Mouse (Mus musculus) heart, embryonic 16.5 days (tissue): ENCODE data around the gene Uck1. TPM values are rescaled to one million over a fixed set of nuclear protein-coding genes. Genes with fewer than 3 reads are reported as not detected.

ENCODE experiments used
- ATAC-seq: fragments of 200-750 bp; cut with Nextera tagmentation; replicated peaks from 2 replicates; pipeline ENCODE4 v1.8.0; 2017; ENCODE audit warnings: moderate number of reproducible peaks; ENCODE audit not compliant: insufficient read depth, low FRiP score; ENCODE audit errors: extremely low read depth
- H3K27ac ChIP-seq: fragments of 300-500 bp; sonication (generic); 2 replicates; pipeline ENCODE4 v1.5.1; 2014; ENCODE audit warnings: mild to moderate bottlenecking, low read length, control low read depth, moderate library complexity
- H3K27me3 ChIP-seq: fragments of 300-500 bp; sonication (generic); 2 replicates; pipeline ENCODE4 v1.6.1; 2014; ENCODE audit warnings: low read length, mixed read lengths; ENCODE audit not compliant: control insufficient read depth, insufficient read depth
- H3K36me3 ChIP-seq: fragments of 300-500 bp; sonication (generic); 2 replicates; pipeline ENCODE4 v1.6.1; 2014; ENCODE audit not compliant: control insufficient read depth, insufficient read depth
- H3K4me1 ChIP-seq: fragments of 300-500 bp; sonication (generic); 2 replicates; pipeline ENCODE4 v1.6.1; 2014; ENCODE audit warnings: low read length, mixed read lengths; ENCODE audit not compliant: control insufficient read depth, insufficient read depth
- H3K4me2 ChIP-seq: fragments of 300-500 bp; sonication (generic); 2 replicates; pipeline ENCODE4 v1.6.1; 2014; ENCODE audit warnings: low read depth, mild to moderate bottlenecking, control low read depth, low read length
- H3K4me3 ChIP-seq: fragments of 300-500 bp; sonication (generic); 2 replicates; pipeline ENCODE4 v1.5.1; 2014; ENCODE audit warnings: mild to moderate bottlenecking, control low read depth, low read length
- H3K9ac ChIP-seq: fragments of 300-500 bp; sonication (generic); 2 replicates; pipeline ENCODE4 v1.6.1; 2014; ENCODE audit warnings: low read length, control low read depth
- H3K9me3 ChIP-seq: fragments of 300-500 bp; sonication (generic); replicated peaks from 2 replicates; pipeline ENCODE4 v1.6.1; 2016; ENCODE audit warnings: low read length; ENCODE audit not compliant: control insufficient read depth
- WGBS: fragments of 180-500 bp; shearing (Covaris S2); extraction: QIAGEN DNeasy Blood & Tissue Kit; methylation state at CpG from one replicate; pipeline ENCODE4 v1.1.7; 2014; 5-methylcytosine and 5-hydroxymethylcytosine counted together
- polyA plus RNA-seq: library from polyadenylated mRNA; unstranded; fragments of >200 nt; fragmentation: Nextera tagmentation; extraction: Ambion mirVana; gene quantifications from 2 replicates; pipeline ENCODE4 v1.2.1, GENCODE M21; 2015

Uck1 gene
- polyA plus RNA-seq, 1 experiment from 2014 or later = 45.7 TPM

DNA sequence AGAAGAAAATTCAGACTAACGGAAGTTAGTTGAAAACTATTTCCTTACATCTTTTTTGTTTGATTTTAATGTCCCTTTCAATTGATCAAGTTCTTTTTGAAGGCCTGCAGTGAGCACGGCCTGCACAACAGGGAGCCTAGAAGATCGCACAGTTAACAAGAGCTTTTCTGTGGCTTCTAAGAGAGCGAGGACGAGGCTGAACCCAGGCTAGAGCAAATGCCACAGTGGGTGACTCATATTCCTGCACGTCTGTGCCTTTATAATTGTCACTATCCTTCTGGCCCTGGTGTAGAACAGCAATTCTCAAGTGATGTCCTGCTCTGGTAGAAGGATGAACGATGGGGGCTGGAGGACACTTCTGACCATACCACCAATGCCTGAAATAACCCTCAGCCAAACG is 42.3 kb downstream of the Uck1 start:
- H3K4me2 ChIP-seq = no peak overlapping the region
- H3K9ac ChIP-seq = no peak overlapping the region
- WGBS = 84% methylated on average over 8 of the region's 8 CpGs

DNA sequence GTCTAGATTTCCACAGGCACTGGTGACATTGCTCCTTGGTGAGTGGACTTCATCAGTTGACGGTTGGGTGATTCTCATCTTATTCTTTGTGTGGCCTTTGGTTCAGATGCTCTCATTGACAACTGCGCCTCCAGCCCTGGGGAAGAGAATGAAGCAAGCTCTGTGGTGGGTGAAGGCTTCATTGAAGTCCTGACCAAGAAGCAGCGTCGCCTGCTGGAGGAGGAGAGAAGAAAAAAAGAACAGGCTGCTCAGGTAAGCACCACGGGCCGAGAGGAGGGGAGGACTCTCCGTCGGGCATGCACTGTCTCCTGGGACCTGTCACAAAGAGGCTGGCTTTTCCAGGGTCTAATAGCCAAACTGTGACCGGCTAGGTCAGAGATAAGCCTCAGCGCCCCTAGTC is 43.5 kb downstream of the Uck1 start:
- H3K36me3 ChIP-seq = peaks cover 78% of the 10 kb centered on the region
- no peak for ATAC-seq
- H3K9me3 ChIP-seq = no peaks in the 10 kb centered on the region
- WGBS = 84% methylated on average over 10 of the region's 10 CpGs
- H3K4me3 ChIP-seq = no peak overlapping the region
- no peak overlapping the region for H3K4me2 ChIP-seq
- no peaks in the 10 kb centered on the region for H3K27me3 ChIP-seq
- no peaks in the 10 kb centered on the region for H3K4me1 ChIP-seq
- no peak overlapping the region for H3K9ac ChIP-seq
- H3K27ac ChIP-seq = no peak overlapping the region

More for the DNA sequence above, 42.3 kb downstream of the Uck1 start:
- H3K27ac ChIP-seq = no peak overlapping the region
- no peak overlapping the region for H3K4me3 ChIP-seq
- H3K36me3 ChIP-seq = peaks cover 81% of the 10 kb centered on the region
- H3K9me3 ChIP-seq = no peaks in the 10 kb centered on the region
- H3K27me3 ChIP-seq = no peaks in the 10 kb centered on the region
- ATAC-seq = no peak
- no peaks in the 10 kb centered on the region for H3K4me1 ChIP-seq

DNA sequence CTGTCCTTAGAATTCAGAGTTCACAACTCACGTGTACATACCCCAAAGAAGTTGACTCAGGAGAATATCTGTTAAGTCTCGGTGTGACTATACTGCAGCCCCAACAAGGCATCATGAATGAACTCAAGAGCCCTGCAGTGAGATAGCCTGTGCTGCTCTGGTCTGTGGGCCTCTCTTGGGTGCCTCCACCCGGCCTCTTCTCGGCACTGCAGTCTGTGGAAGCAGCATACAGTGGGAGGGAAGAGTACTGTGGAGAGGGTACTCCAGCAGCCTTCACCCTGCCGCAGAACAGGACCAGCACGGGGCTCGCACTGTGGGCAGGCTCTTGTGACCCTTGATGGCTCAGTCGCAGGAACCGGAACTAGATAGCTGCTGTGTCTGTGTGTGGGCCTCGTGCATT is 44.4 kb downstream of the Uck1 start:
- H3K27me3 ChIP-seq = no peaks in the 10 kb centered on the region
- no peaks in the 10 kb centered on the region for H3K9me3 ChIP-seq
- H3K4me2 ChIP-seq = no peak overlapping the region
- H3K4me1 ChIP-seq = no peaks in the 10 kb centered on the region
- peaks cover 81% of the 10 kb centered on the region for H3K36me3 ChIP-seq
- no peak overlapping the region for H3K27ac ChIP-seq
- no peak overlapping the region for H3K4me3 ChIP-seq
- no peak for ATAC-seq
- no peak overlapping the region for H3K9ac ChIP-seq
- 91% methylated on average over 10 of the region's 10 CpGs for WGBS

DNA sequence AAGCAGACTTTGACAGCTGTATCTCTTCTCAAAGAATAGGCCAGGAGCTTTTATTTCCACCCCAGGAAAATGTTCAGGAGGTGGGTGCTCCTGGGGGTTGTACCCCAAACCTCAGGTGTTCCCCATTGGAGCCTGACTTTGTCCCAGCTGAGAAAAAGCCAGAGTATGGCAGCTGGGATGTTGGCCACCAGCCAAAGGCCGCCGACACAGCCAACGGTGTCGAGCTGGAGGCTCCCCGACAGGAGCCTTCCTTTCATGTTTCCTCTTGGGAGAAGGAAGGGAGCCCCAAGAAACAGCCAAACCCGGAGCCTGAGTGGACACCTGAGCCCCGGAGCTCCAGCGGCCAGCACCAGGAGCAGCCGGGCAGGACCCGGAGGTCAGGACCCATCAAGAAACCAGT is 47.0 kb downstream of the Uck1 start:
- peaks cover 84% of the 10 kb centered on the region for H3K36me3 ChIP-seq
- H3K4me2 ChIP-seq = no peak overlapping the region
- no peaks in the 10 kb centered on the region for H3K4me1 ChIP-seq
- no peak overlapping the region for H3K27ac ChIP-seq
- H3K27me3 ChIP-seq = no peaks in the 10 kb centered on the region
- no peaks in the 10 kb centered on the region for H3K9me3 ChIP-seq
- no peak for ATAC-seq
- no peak overlapping the region for H3K9ac ChIP-seq
- 50% methylated on average over 10 of the region's 10 CpGs for WGBS
- no peak overlapping the region for H3K4me3 ChIP-seq

DNA sequence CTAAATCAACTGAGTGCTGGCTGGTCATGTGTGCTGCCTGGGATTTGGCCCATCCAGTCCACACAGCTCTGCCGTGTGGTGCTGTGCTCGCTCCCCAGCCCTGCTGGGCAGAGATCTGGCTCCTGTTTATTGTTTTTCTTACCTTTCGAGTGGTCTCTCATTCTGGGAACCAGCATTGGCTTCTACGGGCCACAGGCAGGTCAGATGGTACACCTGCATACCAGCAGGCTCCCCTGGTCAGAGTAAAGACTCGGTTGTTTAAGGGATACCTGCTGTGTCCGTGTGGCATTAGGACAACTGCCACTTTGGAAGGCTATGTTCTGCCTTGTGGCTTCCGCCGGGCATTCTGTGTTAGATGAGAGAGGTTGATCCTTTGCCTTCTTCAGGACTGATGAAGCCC is 48.3 kb downstream of the Uck1 start:
- no peaks in the 10 kb centered on the region for H3K4me1 ChIP-seq
- ATAC-seq = no peak

DNA sequence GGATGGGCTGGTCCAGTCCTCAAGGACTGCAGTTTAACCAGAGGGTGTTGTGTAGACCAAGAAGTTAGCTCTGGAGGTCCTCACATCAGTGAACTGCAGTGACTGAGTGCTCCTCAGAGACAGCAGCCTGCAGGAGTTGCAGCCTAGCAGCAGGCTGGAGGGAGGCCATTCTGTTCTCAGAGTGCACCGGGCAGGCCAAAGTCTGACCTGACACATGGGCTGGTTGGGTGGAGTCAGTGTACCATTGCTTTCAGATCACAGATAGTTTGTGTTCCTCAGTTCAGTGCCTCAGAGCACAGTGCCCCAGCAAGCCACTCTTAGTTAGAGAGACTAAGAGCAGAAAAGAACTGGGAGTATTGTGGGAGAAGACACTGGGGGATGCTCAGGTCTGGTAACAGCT is 52.3 kb downstream of the Uck1 start:
- H3K27me3 ChIP-seq = no peaks in the 10 kb centered on the region
- peaks cover 82% of the 10 kb centered on the region for H3K36me3 ChIP-seq
- no peak overlapping the region for H3K4me2 ChIP-seq
- no peaks in the 10 kb centered on the region for H3K9me3 ChIP-seq
- H3K4me3 ChIP-seq = no peak overlapping the region
- ATAC-seq = no peak
- H3K9ac ChIP-seq = no peak overlapping the region
- H3K27ac ChIP-seq = no peak overlapping the region
- 88% methylated on average over 1 of the region's 1 CpGs for WGBS
- no peaks in the 10 kb centered on the region for H3K4me1 ChIP-seq

More for the DNA sequence above, 48.3 kb downstream of the Uck1 start:
- H3K4me2 ChIP-seq = no peak overlapping the region
- no peak overlapping the region for H3K9ac ChIP-seq
- H3K36me3 ChIP-seq = peaks cover 84% of the 10 kb centered on the region
- H3K27me3 ChIP-seq = no peaks in the 10 kb centered on the region
- no peak overlapping the region for H3K4me3 ChIP-seq
- H3K27ac ChIP-seq = no peak overlapping the region
- H3K9me3 ChIP-seq = no peaks in the 10 kb centered on the region
- 88% methylated on average over 8 of the region's 8 CpGs for WGBS

Other genes with a start within 250 kb of the Uck1 start
- gene Fam78a, start 175.3 kb downstream of the Uck1 start, polyA plus RNA-seq = 27.6 and 30.1 TPM in 2 replicates
- 19.7 and 21.4 TPM in 2 replicates for gene Plpp7, start 164.6 kb downstream of the Uck1 start, polyA plus RNA-seq
- 19.3 and 30.1 TPM in 2 replicates for gene Prrc2b, start 109.1 kb downstream of the Uck1 start, polyA plus RNA-seq
- 19.2 and 20.5 TPM in 2 replicates for gene Pomt1, start 23.6 kb downstream of the Uck1 start, polyA plus RNA-seq
- 27.4 and 28.1 TPM in 2 replicates for gene Golga2, start 27.2 kb upstream of the Uck1 start, polyA plus RNA-seq
- 305 and 327 TPM in 2 replicates for gene Swi5, start 27.9 kb upstream of the Uck1 start, polyA plus RNA-seq
- gene Ciz1, start 92.2 kb upstream of the Uck1 start, polyA plus RNA-seq = 36.7 and 38.4 TPM in 2 replicates
- 2.4 and 2.7 TPM in 2 replicates for gene Dnm1, start 93.2 kb upstream of the Uck1 start, polyA plus RNA-seq
- 46.3 and 46.5 TPM in 2 replicates for gene 1110008P14Rik, start 121.8 kb upstream of the Uck1 start, polyA plus RNA-seq
- gene Lcn2, start 128.1 kb upstream of the Uck1 start, polyA plus RNA-seq = 1.9 and 2.5 TPM in 2 replicates
- gene Ptges2, start 135.7 kb upstream of the Uck1 start, polyA plus RNA-seq = 44.2 and 50.7 TPM in 2 replicates
- gene Naif1, start 190.3 kb upstream of the Uck1 start, polyA plus RNA-seq = 5.1 and 5.6 TPM in 2 replicates
- gene Slc25a25, start 191.3 kb upstream of the Uck1 start, polyA plus RNA-seq = 12.2 and 12.8 TPM in 2 replicates